Mouse (Mus musculus): ENCODE data around the gene Cracr2b.

DNA sequence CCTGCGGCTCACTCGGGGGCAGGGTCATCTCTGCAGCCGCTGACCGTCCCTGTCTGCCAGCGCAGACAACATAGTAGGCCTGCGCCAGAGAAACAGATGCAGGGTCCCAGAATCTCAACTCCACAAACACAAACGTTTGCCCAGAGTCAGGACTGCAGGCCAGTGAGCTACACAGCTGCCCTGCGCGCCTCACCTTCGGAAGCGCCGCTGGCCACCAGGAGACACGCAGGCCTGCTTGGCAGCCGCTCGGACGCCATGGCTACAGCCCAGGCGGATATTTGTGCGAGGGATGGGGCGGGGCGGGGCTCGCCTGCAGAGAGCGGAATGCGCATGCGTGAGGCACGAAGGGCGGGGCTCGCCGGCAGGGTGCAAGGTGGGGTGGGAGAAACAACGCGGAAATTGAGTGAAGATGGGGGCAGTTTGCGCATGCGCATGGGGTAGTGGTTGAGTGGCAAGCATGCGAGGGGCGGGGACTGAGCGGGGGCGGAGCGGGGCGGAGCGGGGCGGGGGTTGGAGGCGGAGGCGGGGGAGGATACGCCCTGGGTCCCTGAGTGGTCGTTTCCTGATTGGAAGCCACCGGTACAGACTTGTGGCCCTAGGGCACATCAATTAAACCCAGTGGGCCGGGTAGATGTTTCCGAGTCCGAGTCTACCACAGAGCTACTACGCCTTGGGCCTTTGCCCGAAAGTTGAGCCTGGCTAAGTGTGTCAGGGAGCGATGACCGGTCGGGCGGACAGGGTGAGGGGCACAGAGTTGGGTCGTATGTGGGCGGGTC lies 46.9 kb upstream of the Cracr2b start, which contains the start of gene Gatd1:
- TF ChIP-seq CTCF (IDR thresholded peaks at IDR 0.05), result peak; percentile 50
- peak; percentile 48; the same call in 1 of the 2 replicates for TF ChIP-seq EP300 (IDR thresholded peaks at IDR 0.05; ENCODE audit: insufficient read depth, low read depth, low read length)
- peak; percentile 85 for TF ChIP-seq POLR2A (IDR thresholded peaks at IDR 0.05; ENCODE audit: insufficient read depth, low read depth, low read length)
